Mouse (Mus musculus) midbrain, embryonic 16.5 days (tissue): Measurements from ENCODE around the gene BC030870. TPM values are rescaled to one million over a fixed set of nuclear protein-coding genes. Genes with fewer than 3 reads are reported as not detected.
A peak's percentile ranks its signal among the peaks of the same experiment; 100 is the strongest.

Source experiments
- ATAC-seq: fragments of 200-750 bp; cut with Nextera tagmentation; 2 replicates; pipeline ENCODE4 v1.8.0; 2017; ENCODE audit warnings: moderate TSS enrichment
- H3K27ac ChIP-seq: fragments of 300-500 bp; sonication (generic); 2 replicates; pipeline ENCODE4 v1.5.1; 2014; ENCODE audit warnings: mild to moderate bottlenecking, low read length, mixed read lengths
- H3K27me3 ChIP-seq: fragments of 300-500 bp; sonication (generic); 2 replicates; pipeline ENCODE4 v1.6.1; 2014; ENCODE audit warnings: low read depth, low read length, mixed read lengths; ENCODE audit not compliant: control insufficient read depth, insufficient read depth
- H3K36me3 ChIP-seq: fragments of 300-500 bp; sonication (generic); 2 replicates; pipeline ENCODE4 v1.6.1; 2014; ENCODE audit warnings: mild to moderate bottlenecking, low read length, moderate library complexity, mixed read lengths; ENCODE audit not compliant: control insufficient read depth, insufficient read depth
- H3K4me1 ChIP-seq: fragments of 300-500 bp; sonication (generic); 2 replicates; pipeline ENCODE4 v1.6.1; 2014; ENCODE audit warnings: mild to moderate bottlenecking, low read length, mixed read lengths; ENCODE audit not compliant: control insufficient read depth, insufficient read depth
- H3K4me2 ChIP-seq: fragments of 300-500 bp; sonication (generic); 2 replicates; pipeline ENCODE4 v1.6.1; 2014; ENCODE audit warnings: mild to moderate bottlenecking, low read length, mixed read lengths
- H3K4me3 ChIP-seq: fragments of 300-500 bp; sonication (generic); 2 replicates; pipeline ENCODE4 v1.5.1; 2014; ENCODE audit warnings: low read depth, mild to moderate bottlenecking, low read length, moderate library complexity, mixed read lengths
- H3K9ac ChIP-seq: fragments of 300-500 bp; sonication (generic); 2 replicates; pipeline ENCODE4 v1.6.1; 2014; ENCODE audit warnings: low read depth, low read length, mixed read lengths
- H3K9me3 ChIP-seq: fragments of 300-500 bp; sonication (generic); replicated peaks from 2 replicates; pipeline ENCODE4 v1.6.1; 2014; ENCODE audit warnings: mild to moderate bottlenecking, low read length, mixed read lengths; ENCODE audit not compliant: control insufficient read depth, poor library complexity, severe bottlenecking
- WGBS: fragments of 180-500 bp; shearing (Covaris S2); extraction: QIAGEN DNeasy Blood & Tissue Kit; methylation state at CpG from one replicate; pipeline ENCODE4 v1.1.7; 2014; 5-methylcytosine and 5-hydroxymethylcytosine counted together
- polyA plus RNA-seq: library from polyadenylated mRNA; unstranded; fragments of >200 nt; fragmentation: Nextera tagmentation; extraction: Ambion mirVana; gene quantifications from 2 replicates; pipeline ENCODE4 v1.2.1, GENCODE M21; 2015

Gene BC030870
- polyA plus RNA-seq, 1 experiment from 2014 or later: not detected

GRCm38 (mm10) chr8:65067031-65067430, 62.3 kb downstream of the BC030870 start:
- Histone ChIP-seq H3K4me2 (no peak overlapping the region), H3K4me3 (no peak overlapping the region), H3K4me1 (no peaks in the 10 kb centered on the region), H3K36me3 (no peaks in the 10 kb centered on the region), H3K9me3 (no peaks in the 10 kb centered on the region), H3K27me3 (no peaks in the 10 kb centered on the region), H3K9ac (no peak overlapping the region), H3K27ac (no peak overlapping the region)
- ATAC-seq: no peak
- 94% methylated on average over 4 of the region's 4 CpGs for WGBS

- 94% methylated on average over 3 of the region's 3 CpGs for WGBS
- H3K36me3 ChIP-seq: no peaks in the 10 kb centered on the region
- no peak overlapping the region for H3K4me3 ChIP-seq
- no peak overlapping the region for H3K9ac ChIP-seq
- H3K27ac ChIP-seq: no peak overlapping the region
- H3K4me2 ChIP-seq: no peak overlapping the region
- H3K27me3 ChIP-seq: no peaks in the 10 kb centered on the region
- no peaks in the 10 kb centered on the region for H3K9me3 ChIP-seq
- no peak for ATAC-seq
- H3K4me1 ChIP-seq: no peaks in the 10 kb centered on the region
These were observed 63.7 kb downstream of the BC030870 start for GRCm38 (mm10) chr8:65065622-65066021.

GRCm38 (mm10) chr8:65064071-65064470, 65.3 kb downstream of the BC030870 start:
- Histone ChIP-seq H3K4me1 (no peaks in the 10 kb centered on the region), H3K9ac (no peak overlapping the region), H3K4me3 (no peak overlapping the region), H3K27me3 (no peaks in the 10 kb centered on the region), H3K27ac (no peak overlapping the region), H3K9me3 (no peaks in the 10 kb centered on the region), H3K36me3 (no peaks in the 10 kb centered on the region), H3K4me2 (no peak overlapping the region)
- 62% methylated on average over 2 of the region's 2 CpGs for WGBS
- ATAC-seq: no peak

GRCm38 (mm10) chr8:65062195-65062594, 67.2 kb downstream of the BC030870 start:
- WGBS: 65% methylated on average over 4 of the region's 4 CpGs
- Histone ChIP-seq H3K9ac (no peak overlapping the region), H3K36me3 (no peaks in the 10 kb centered on the region), H3K4me3 (no peak overlapping the region), H3K9me3 (no peaks in the 10 kb centered on the region), H3K4me2 (no peak overlapping the region), H3K4me1 (no peaks in the 10 kb centered on the region), H3K27me3 (no peaks in the 10 kb centered on the region), H3K27ac (no peak overlapping the region)
- ATAC-seq: no peak

- no peak for ATAC-seq
- no peaks in the 10 kb centered on the region for H3K36me3 ChIP-seq
- 93% methylated on average over 4 of the region's 4 CpGs for WGBS
- H3K27me3 ChIP-seq: no peaks in the 10 kb centered on the region
- H3K4me3 ChIP-seq: no peak overlapping the region
- H3K4me2 ChIP-seq: no peak overlapping the region
- H3K27ac ChIP-seq: no peak overlapping the region
- no peaks in the 10 kb centered on the region for H3K4me1 ChIP-seq
- no peaks in the 10 kb centered on the region for H3K9me3 ChIP-seq
- no peak overlapping the region for H3K9ac ChIP-seq
These were observed 72.6 kb downstream of the BC030870 start for GRCm38 (mm10) chr8:65056722-65057121.

- Histone ChIP-seq H3K27ac (no peak overlapping the region), H3K4me3 (no peak overlapping the region), H3K27me3 (no peaks in the 10 kb centered on the region), H3K9me3 (no peaks in the 10 kb centered on the region), H3K4me1 (no peaks in the 10 kb centered on the region), H3K4me2 (no peak overlapping the region), H3K36me3 (no peaks in the 10 kb centered on the region), H3K9ac (no peak overlapping the region)
- ATAC-seq: no peak
- 69% methylated on average over 5 of the region's 5 CpGs for WGBS
These were observed 75.4 kb downstream of the BC030870 start for GRCm38 (mm10) chr8:65053968-65054367.

- H3K4me2 ChIP-seq: no peak overlapping the region
- H3K36me3 ChIP-seq: no peaks in the 10 kb centered on the region
- no peaks in the 10 kb centered on the region for H3K9me3 ChIP-seq
- ATAC-seq: no peak
- no peak overlapping the region for H3K27ac ChIP-seq
- H3K4me1 ChIP-seq: no peaks in the 10 kb centered on the region
- H3K4me3 ChIP-seq: no peak overlapping the region
- H3K9ac ChIP-seq: no peak overlapping the region
- 89% methylated on average over 3 of the region's 3 CpGs for WGBS
- no peaks in the 10 kb centered on the region for H3K27me3 ChIP-seq
These were observed 75.8 kb downstream of the BC030870 start for GRCm38 (mm10) chr8:65053554-65053953.

- Histone ChIP-seq H3K9me3 (no peaks in the 10 kb centered on the region), H3K4me3 (no peak overlapping the region), H3K36me3 (no peaks in the 10 kb centered on the region), H3K4me1 (no peaks in the 10 kb centered on the region), H3K27ac (no peak overlapping the region), H3K27me3 (no peaks in the 10 kb centered on the region), H3K9ac (no peak overlapping the region), H3K4me2 (no peak overlapping the region)
- 82% methylated on average over 4 of the region's 4 CpGs for WGBS
- ATAC-seq: no peak
These were observed 81.6 kb downstream of the BC030870 start for GRCm38 (mm10) chr8:65047801-65048200.

GRCm38 (mm10) chr8:65047193-65047592, 82.2 kb downstream of the BC030870 start:
- H3K4me1 ChIP-seq: no peaks in the 10 kb centered on the region
- H3K4me2 ChIP-seq: no peak overlapping the region
- no peak overlapping the region for H3K9ac ChIP-seq
- no peak overlapping the region for H3K4me3 ChIP-seq
- ATAC-seq: no peak
- no peaks in the 10 kb centered on the region for H3K27me3 ChIP-seq
- no peak overlapping the region for H3K27ac ChIP-seq
- WGBS: 95% methylated on average over 4 of the region's 4 CpGs
- no peaks in the 10 kb centered on the region for H3K9me3 ChIP-seq
- H3K36me3 ChIP-seq: no peaks in the 10 kb centered on the region

- ATAC-seq: no peak
- Histone ChIP-seq H3K27me3 (no peaks in the 10 kb centered on the region), H3K4me2 (peak overlapping the region; percentile 8; the same call in 1 of the 2 replicates), H3K4me1 (no peaks in the 10 kb centered on the region), H3K36me3 (no peaks in the 10 kb centered on the region), H3K9ac (no peak overlapping the region), H3K9me3 (no peaks in the 10 kb centered on the region), H3K4me3 (no peak overlapping the region), H3K27ac (no peak overlapping the region)
- WGBS: 45% methylated on average over 5 of the region's 5 CpGs
These were observed 82.8 kb downstream of the BC030870 start for GRCm38 (mm10) chr8:65046565-65046964.
